ENCODE assay signal across 7 mouse cellular contexts in the genomic region with DNA sequence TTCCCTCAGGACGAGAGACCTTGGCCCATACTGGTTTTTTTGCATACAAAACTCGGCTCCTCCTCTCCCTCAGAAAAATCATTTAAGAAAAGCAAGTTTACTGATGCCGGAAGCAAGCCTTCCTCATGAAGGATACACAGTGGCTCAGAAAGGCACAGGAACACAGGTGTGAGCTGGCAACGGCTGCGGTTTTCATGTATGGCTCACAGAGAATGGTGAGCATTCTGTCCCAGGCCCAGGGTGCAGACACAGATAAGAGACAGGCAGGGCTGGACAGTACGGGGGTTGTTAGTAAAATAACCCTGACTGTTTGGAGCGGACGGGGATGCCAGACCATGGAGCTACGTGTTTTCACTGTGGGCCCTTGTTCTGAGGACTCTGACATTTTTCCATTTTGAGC. TPM values are rescaled to one million over a fixed set of nuclear protein-coding genes. Genes with fewer than 3 reads are reported as not detected.
A peak's percentile ranks its signal among the peaks of the same experiment; 100 is the strongest.
DNase-seq lines count a peak whose midpoint lies in the region; ATAC-seq and TF ChIP-seq lines count a peak whose summit lies in the region.

No protein-coding gene starts in this region.

- ATAC-seq in liver, embryonic 11.5 days (replicated peaks; ENCODE audit: low FRiP score): peak; percentile 26; the same call in 1 of the 2 replicates
- ATAC-seq in liver, postnatal 0 days: no peak
- peak; percentile 30; the same call in 1 of the 2 replicates for ATAC-seq in common myeloid progenitor, adult 5-6 weeks (replicated peaks; ENCODE audit: low read depth, poor library complexity, severe bottlenecking)
- ATAC-seq in heart, embryonic 15.5 days (replicated peaks; ENCODE audit: insufficient number of reproducible peaks, insufficient read depth, low FRiP score, low read depth): peak; percentile 45; the same call in 1 of the 2 replicates
- ATAC-seq in stomach, postnatal 0 days (ENCODE audit: low FRiP score, low TSS enrichment): no peak

- H3K27me3 ChIP-seq in liver, embryonic 11.5 days (replicated peaks; ENCODE audit: control insufficient read depth, insufficient read depth, low read length): no peaks in the 10 kb centered on the region
- H3K27me3 ChIP-seq in liver, postnatal 0 days (ENCODE audit: insufficient read depth, low read length): no peaks in the 10 kb centered on the region
- H3K27me3 ChIP-seq in heart, embryonic 15.5 days: no peaks in the 10 kb centered on the region
- H3K27me3 ChIP-seq in stomach, postnatal 0 days (ENCODE audit: control insufficient read depth, insufficient read depth, low read length): no peaks in the 10 kb centered on the region

- H3K9ac ChIP-seq in liver, embryonic 11.5 days (ENCODE audit: low read depth, low read length): peak overlapping the region; percentile 8; the same call in 1 of the 2 replicates
- H3K9ac ChIP-seq in liver, postnatal 0 days (replicated peaks): no peak overlapping the region
- 0 out of 2 replicates have a peak overlapping the region, but pooled peaks have one; percentile 2 for H3K9ac ChIP-seq in heart, embryonic 15.5 days
- H3K9ac ChIP-seq in stomach, postnatal 0 days (ENCODE audit: low read length): peak overlapping the region; percentile 8; the same call in 1 of the 2 replicates

- no peak overlapping the region for H3K4me3 ChIP-seq in liver, embryonic 11.5 days (ENCODE audit: low read depth, low read length)
- H3K4me3 ChIP-seq in liver, postnatal 0 days (ENCODE audit: low read depth, low read length): no peak overlapping the region
- 0 out of 2 replicates have a peak overlapping the region, but pooled peaks have one; percentile 7 for H3K4me3 ChIP-seq in heart, embryonic 15.5 days
- no peak overlapping the region for H3K4me3 ChIP-seq in stomach, postnatal 0 days (ENCODE audit: low read depth, low read length)

- DNase-seq in liver, embryonic 11.5 days (ENCODE audit: low spot score): no peak
- no peak for DNase-seq in liver, postnatal 0 days
- DNase-seq in stomach, postnatal 0 days (ENCODE audit: low spot score): no peak
- DNase-seq in layer of hippocampus, adult 18-20 months (ENCODE audit: low spot score in 2 of 2): no peak
- no peak for DNase-seq in kidney, adult 18-20 months

- peak overlapping the region; percentile 38; the same call in 1 of the 2 replicates for H3K27ac ChIP-seq in liver, embryonic 11.5 days (ENCODE audit: low read depth, low read length)
- no peak overlapping the region for H3K27ac ChIP-seq in liver, postnatal 0 days (ENCODE audit: low read depth)
- peak overlapping the region; percentile 77 for H3K27ac ChIP-seq in heart, embryonic 15.5 days
- peak overlapping the region; percentile 49; the same call in 1 of the 2 replicates for H3K27ac ChIP-seq in stomach, postnatal 0 days (replicated peaks)

- H3K36me3 ChIP-seq in liver, embryonic 11.5 days (ENCODE audit: control insufficient read depth, insufficient read depth, low read length): no peaks in the 10 kb centered on the region
- no peaks in the 10 kb centered on the region for H3K36me3 ChIP-seq in liver, postnatal 0 days (replicated peaks; ENCODE audit: insufficient read depth, low read length)
- peaks cover 13% of the 10 kb centered on the region for H3K36me3 ChIP-seq in heart, embryonic 15.5 days
- peaks cover 5% of the 10 kb centered on the region; the same call in 1 of the 2 replicates for H3K36me3 ChIP-seq in stomach, postnatal 0 days (ENCODE audit: control insufficient read depth, insufficient read depth, low read length)

- no peak overlapping the region for H3K4me2 ChIP-seq in liver, embryonic 11.5 days
- H3K4me2 ChIP-seq in liver, postnatal 0 days (ENCODE audit: low read depth, low read length): no peak overlapping the region
- H3K4me2 ChIP-seq in heart, embryonic 15.5 days: peak overlapping the region; percentile 66
- H3K4me2 ChIP-seq in stomach, postnatal 0 days (replicated peaks; ENCODE audit: low read depth): no peak overlapping the region

- TF ChIP-seq EP300 in liver, postnatal 0 days (IDR thresholded peaks at IDR 0.05; ENCODE audit: low read depth): no peak
- TF ChIP-seq EP300 in stomach, postnatal 0 days (optimal IDR thresholded peaks at IDR 0.05): no peak

- H3K9me3 ChIP-seq in liver, embryonic 11.5 days (ENCODE audit: control insufficient read depth, low read length): no peaks in the 10 kb centered on the region
- no peaks in the 10 kb centered on the region for H3K9me3 ChIP-seq in liver, postnatal 0 days (ENCODE audit: low read length)
- no peaks in the 10 kb centered on the region for H3K9me3 ChIP-seq in heart, embryonic 15.5 days (replicated peaks)
- H3K9me3 ChIP-seq in stomach, postnatal 0 days (ENCODE audit: control insufficient read depth, low read length): no peaks in the 10 kb centered on the region

- H3K4me1 ChIP-seq in liver, embryonic 11.5 days (replicated peaks; ENCODE audit: control insufficient read depth, insufficient read depth, low read length): peaks cover 26% of the 10 kb centered on the region
- H3K4me1 ChIP-seq in liver, postnatal 0 days (ENCODE audit: insufficient read depth): peaks cover 16% of the 10 kb centered on the region
- H3K4me1 ChIP-seq in heart, embryonic 15.5 days (replicated peaks): peaks cover 51% of the 10 kb centered on the region
- H3K4me1 ChIP-seq in stomach, postnatal 0 days (replicated peaks; ENCODE audit: control insufficient read depth, insufficient read depth): 0 out of 2 replicates have a peak, but pooled peaks cover 6% of the 10 kb centered on the region

- WGBS in liver, embryonic 11.5 days: 62% methylated on average over 9 of the region's 9 CpGs
- WGBS in liver, postnatal 0 days (ENCODE audit: insufficient replicate concordance): 56% methylated on average over 9 of the region's 9 CpGs
- 41% methylated on average over 9 of the region's 9 CpGs for WGBS in heart, embryonic 15.5 days
- WGBS in stomach, postnatal 0 days: 57% methylated on average over 9 of the region's 9 CpGs

- no peak for TF ChIP-seq CTCF in liver, postnatal 0 days (IDR thresholded peaks at IDR 0.05; ENCODE audit: low read depth)
- no peak for TF ChIP-seq CTCF in stomach, postnatal 0 days (IDR thresholded peaks at IDR 0.05; ENCODE audit: low read depth)

RNA-seq across cellular contexts. Expression of gene Setd7, which starts 6.6 kb away (rescaled TPM):
- 2.3 and 2.4 TPM in 2 replicates for polyA plus RNA-seq in liver, embryonic 11.5 days (2014; fragmentation: Nextera tagmentation; extraction: Ambion mirVana)
- polyA plus RNA-seq in liver, postnatal 0 days (2015; fragmentation: Nextera tagmentation; extraction: Ambion mirVana): 0.45 and 0.48 TPM in 2 replicates
- total RNA-seq in common myeloid progenitor, adult 5-6 weeks (2017): 23.2 and 29.5 TPM in 2 replicates
- 3.7 and 5.1 TPM in 2 replicates for polyA plus RNA-seq in heart, embryonic 15.5 days (2015; fragmentation: Nextera tagmentation; extraction: Ambion mirVana)
- polyA plus RNA-seq in stomach, postnatal 0 days (2015; fragmentation: Nextera tagmentation; extraction: Ambion mirVana): 1.5 and 1.8 TPM in 2 replicates
- 100 to 1,000 TPM; 143 to 153 TPM for total RNA-seq in layer of hippocampus, adult 18-20 months (2021)

Comparison
In these comparisons a context has a peak if more than half of its experiments do, and no peak if none do; other contexts are left out.
1. ATAC-seq: peak in liver, embryonic 11.5 days (single experiment), common myeloid progenitor, adult 5-6 weeks (single experiment) and heart, embryonic 15.5 days (single experiment); none in liver, postnatal 0 days (single experiment) and stomach, postnatal 0 days (single experiment).